Mouse (Mus musculus) C2C12 (cell line): ENCODE measurements at regions not wholly inside any gene's neighbourhood (a gene's known extent, or its start where the extent isn't known, plus 50 kb on each side); places are given as distances from the start of the nearest gene placed in this dataset.

Experiments
- H3K27me3 ChIP-seq: one replicate; pipeline ENCODE4 v1.6.1; 2011; ENCODE audit not compliant: control insufficient read depth, insufficient read depth, insufficient read length
- H3K36me3 ChIP-seq: one replicate; pipeline ENCODE4 v1.6.1; 2011; ENCODE audit not compliant: control insufficient read depth, insufficient read depth
- H3K4me3 ChIP-seq: one replicate; pipeline ENCODE4 v1.5.1; 2011; ENCODE audit warnings: mild to moderate bottlenecking, control low read depth; ENCODE audit not compliant: poor library complexity, insufficient read depth, severe bottlenecking
- H3K79me2 ChIP-seq: one replicate; pipeline ENCODE4 v1.6.1; 2011; ENCODE audit not compliant: control insufficient read depth, insufficient read depth
- H3K79me3 ChIP-seq: one replicate; pipeline ENCODE4 v1.6.1; 2011; ENCODE audit warnings: low read depth, control low read depth
- H3ac ChIP-seq: one replicate; pipeline ENCODE3; 2011; ENCODE audit warnings: low read depth; ENCODE audit not compliant: control insufficient read depth, insufficient read length
- CEBPB ChIP-seq: IDR thresholded peaks from one replicate; pipeline ENCODE4 v1.6.1; 2011; ENCODE audit warnings: low read depth, mild to moderate bottlenecking, control low read depth, moderate library complexity
- CTCF ChIP-seq: IDR thresholded peaks from one replicate; pipeline ENCODE4 v1.5.1; 2011; ENCODE audit not compliant: control insufficient read depth, insufficient read depth, insufficient read length
- FOSL1 ChIP-seq: IDR thresholded peaks from one replicate; pipeline ENCODE4 v1.8.0; 2011; ENCODE audit warnings: mild to moderate bottlenecking, low read length; ENCODE audit not compliant: poor library complexity, insufficient read depth, severe bottlenecking
- MAX ChIP-seq: IDR thresholded peaks from one replicate; pipeline ENCODE4 v1.6.1; 2011; ENCODE audit warnings: mild to moderate bottlenecking, control low read depth
- MYOD1 ChIP-seq: IDR thresholded peaks from one replicate; pipeline ENCODE4 v1.6.1; 2011; ENCODE audit warnings: low read depth; ENCODE audit not compliant: control insufficient read depth, insufficient read length
- MYOG ChIP-seq: IDR thresholded peaks from one replicate; pipeline ENCODE4 v1.6.1; 2011; ENCODE audit not compliant: control insufficient read depth, insufficient read length; ENCODE audit errors: extremely low read depth
- USF1 ChIP-seq: IDR thresholded peaks from one replicate; pipeline ENCODE4 v1.6.1; 2011; ENCODE audit warnings: low read depth, mild to moderate bottlenecking, control low read depth, moderate library complexity

- Histone ChIP-seq H3K36me3 (no peaks in the 10 kb centered on the region), H3K79me3 (no peaks in the 10 kb centered on the region), H3K4me3 (no peak overlapping the region), H3ac (no peak overlapping the region), H3K27me3 (no peaks in the 10 kb centered on the region), H3K79me2 (no peaks in the 10 kb centered on the region)
- no peak for TF ChIP-seq MYOG
These were observed 247.0 kb downstream of the Nr2f2 start for GRCm38 (mm10) chr7:70119517-70119916.

GRCm38 (mm10) chr7:70118971-70119370, 247.6 kb downstream of the Nr2f2 start:
- Histone ChIP-seq H3K79me2 (no peaks in the 10 kb centered on the region), H3K27me3 (no peaks in the 10 kb centered on the region), H3K79me3 (no peaks in the 10 kb centered on the region), H3K36me3 (no peaks in the 10 kb centered on the region), H3ac (no peak overlapping the region), H3K4me3 (no peak overlapping the region)
- TF ChIP-seq MAX (no peak), CEBPB (no peak), FOSL1 (no peak), CTCF (no peak), USF1 (no peak), MYOD1 (no peak), MYOG (no peak)

DNA sequence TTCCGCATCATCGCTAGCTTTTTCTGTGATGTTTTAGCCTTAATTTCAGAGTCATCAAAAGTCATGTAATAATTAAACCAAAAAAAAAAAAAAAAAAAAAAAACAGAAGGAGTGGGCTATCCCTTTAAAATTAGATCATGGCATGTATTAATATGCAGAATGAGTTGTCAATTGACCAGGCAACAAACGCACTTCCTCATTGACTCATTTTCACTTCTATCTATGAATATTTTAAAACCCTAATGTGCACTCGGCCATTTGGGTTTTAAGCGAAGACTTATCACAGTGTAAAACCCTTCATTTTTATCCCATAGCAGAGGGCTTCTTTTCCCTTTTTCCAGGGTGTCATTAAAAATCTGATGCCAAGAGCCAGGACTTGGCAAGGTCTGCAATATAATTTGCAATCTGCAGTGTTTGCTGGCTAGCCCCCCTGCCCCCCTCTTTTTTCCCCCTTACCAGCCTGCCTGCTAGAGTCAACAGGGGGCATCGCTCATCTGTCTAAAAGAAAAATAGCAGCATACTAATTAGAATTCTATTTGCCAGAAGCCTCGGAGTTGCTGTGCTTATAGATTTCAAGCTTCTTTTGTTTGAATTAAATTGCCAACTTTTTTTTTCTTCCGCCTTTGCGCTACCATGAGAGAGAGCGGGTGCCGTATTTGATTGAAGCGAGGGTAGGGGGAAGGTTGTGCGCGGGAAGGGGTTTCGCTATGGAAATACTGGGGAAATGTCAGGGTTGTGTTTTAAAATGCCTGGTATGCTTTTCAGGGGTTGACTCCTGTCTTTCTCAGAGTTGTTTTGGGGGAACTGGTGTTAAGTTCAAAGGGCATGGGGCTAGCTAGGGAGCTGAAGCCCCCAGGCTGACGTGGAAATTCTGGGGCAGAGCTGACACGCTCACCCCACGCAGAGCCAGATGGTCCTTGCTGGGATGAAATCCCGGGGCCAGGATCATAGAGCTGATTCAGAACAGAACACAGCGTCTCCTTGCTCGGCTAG, 248.3 kb downstream of the Nr2f2 start:
- Histone ChIP-seq H3K79me2 (no peaks in the 10 kb centered on the region), H3K27me3 (no peaks in the 10 kb centered on the region), H3K79me3 (no peaks in the 10 kb centered on the region), H3K4me3 (no peak overlapping the region), H3K36me3 (no peaks in the 10 kb centered on the region), H3ac (no peak overlapping the region)
- TF ChIP-seq FOSL1 (no peak), MYOG (no peak), MAX (no peak), USF1 (no peak), CTCF (no peak), CEBPB (no peak), MYOD1 (no peak)

DNA sequence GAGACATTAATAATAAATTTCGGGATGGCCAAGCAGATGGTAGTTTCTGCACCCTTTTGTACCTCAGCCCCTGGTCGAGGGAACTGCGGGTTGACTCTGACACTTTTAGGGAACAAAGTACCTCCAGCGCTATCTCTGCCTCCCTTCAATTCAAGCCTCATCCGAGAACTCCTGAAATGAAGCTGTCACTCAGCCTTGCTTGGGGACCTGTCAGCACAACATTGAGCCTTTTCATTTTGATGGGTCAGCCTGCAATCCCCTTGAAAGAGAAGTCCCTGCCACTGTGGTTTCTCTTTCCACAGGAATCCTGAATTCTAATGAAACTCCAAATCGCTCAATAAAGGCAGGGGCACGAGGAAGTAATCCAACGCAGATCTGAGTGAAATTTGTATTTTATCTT, 257.5 kb downstream of the Nr2f2 start:
- Histone ChIP-seq H3K27me3 (no peaks in the 10 kb centered on the region), H3K36me3 (no peaks in the 10 kb centered on the region), H3ac (no peak overlapping the region), H3K79me2 (no peaks in the 10 kb centered on the region), H3K79me3 (no peaks in the 10 kb centered on the region), H3K4me3 (no peak overlapping the region)
- TF ChIP-seq CTCF (no peak), CEBPB (no peak), MYOD1 (no peak), MAX (no peak), MYOG (no peak), FOSL1 (no peak), USF1 (no peak)

GRCm38 (mm10) chr7:70105024-70105423, 261.5 kb downstream of the Nr2f2 start:
- H3K79me2 ChIP-seq = no peaks in the 10 kb centered on the region
- H3K27me3 ChIP-seq = no peaks in the 10 kb centered on the region
- TF ChIP-seq MYOD1 = no peak
- TF ChIP-seq CTCF = no peak
- no peak for TF ChIP-seq USF1
- TF ChIP-seq MAX = no peak
- no peak for TF ChIP-seq MYOG
- H3ac ChIP-seq = no peak overlapping the region
- no peaks in the 10 kb centered on the region for H3K36me3 ChIP-seq
- H3K79me3 ChIP-seq = no peaks in the 10 kb centered on the region
- no peak overlapping the region for H3K4me3 ChIP-seq

GRCm38 (mm10) chr7:70104486-70104885, 262.0 kb downstream of the Nr2f2 start:
- H3K79me2 ChIP-seq = no peaks in the 10 kb centered on the region

More at GRCm38 (mm10) chr7:70104486-70104885, 262.0 kb downstream of the Nr2f2 start:
- no peak overlapping the region for H3K4me3 ChIP-seq
- TF ChIP-seq MAX (no peak), MYOG (no peak), FOSL1 (no peak), CTCF (no peak), MYOD1 (no peak), USF1 (no peak), CEBPB (no peak)
- H3K27me3 ChIP-seq = no peaks in the 10 kb centered on the region
- H3ac ChIP-seq = no peak overlapping the region
- H3K36me3 ChIP-seq = no peaks in the 10 kb centered on the region
- H3K79me3 ChIP-seq = no peaks in the 10 kb centered on the region
